ENCODE assay signal across 8 mouse cellular contexts in genomic region chr4:66827463-66828162, GRCm38 (mm10). TPM values are rescaled to one million over a fixed set of nuclear protein-coding genes. Genes with fewer than 3 reads are reported as not detected.
DNase-seq lines count a peak whose midpoint lies in the region; TF ChIP-seq lines count a peak whose summit lies in the region.

Gene Tlr4 (plus strand): TSS chr4:66827584.

- no peaks in the 10 kb centered on the region for H3K4me1 ChIP-seq in embryonic fibroblast, embryonic 13.5 days (ENCODE audit: control insufficient read depth, insufficient read depth, low read length)
- no peaks in the 10 kb centered on the region for H3K4me1 ChIP-seq in lung, adult 2 months (ENCODE audit: control insufficient read depth, insufficient read depth, low read length)
- no peaks in the 10 kb centered on the region for H3K4me1 ChIP-seq in small intestine, adult 2 months (ENCODE audit: control insufficient read depth, insufficient read depth, insufficient read length, low read length)

- peak within 1 kb of the TSS; percentile 74 for H3ac ChIP-seq in C2C12 (ENCODE audit: control insufficient read depth, insufficient read length, low read depth)

- peak; percentile 52 for TF ChIP-seq POLR2A in embryonic fibroblast, embryonic 13.5 days (IDR thresholded peaks at IDR 0.05; ENCODE audit: low read depth, low read length)
- TF ChIP-seq POLR2A in lung, adult 2 months (IDR thresholded peaks at IDR 0.05; ENCODE audit: borderline replicate concordance, extremely low read depth, low read depth, low read length), result peak; percentile 30; the same call in 1 of the 2 replicates
- no peak for TF ChIP-seq POLR2A in small intestine, adult 2 months (IDR thresholded peaks at IDR 0.05; ENCODE audit: low read depth, low read length)

- 7% methylated on average over 11 of the region's 11 CpGs for WGBS in lung, adult 2 months
- 35% methylated on average over 11 of the region's 11 CpGs for WGBS in small intestine, adult 2 months

- peak within 1 kb of the TSS; percentile 40 for H3K4me3 ChIP-seq in C2C12 (ENCODE audit: insufficient read depth, poor library complexity, severe bottlenecking)
- H3K4me3 ChIP-seq in embryonic fibroblast, embryonic 13.5 days (ENCODE audit: insufficient read depth, low read length), result peak within 1 kb of the TSS; percentile 32
- peak within 1 kb of the TSS; percentile 66 for H3K4me3 ChIP-seq in lung, adult 2 months (replicated peaks; ENCODE audit: extremely low read depth, low read depth, low read length)
- H3K4me3 ChIP-seq in small intestine, adult 2 months (ENCODE audit: low read depth, low read length), result peak within 1 kb of the TSS; percentile 58

- intact Hi-C loops in heart, postnatal 10 days (cut with DNase I), result no loop called here

- H3K79me2 ChIP-seq in C2C12 (ENCODE audit: control insufficient read depth, insufficient read depth), result peaks cover 38% of the 10 kb centered on the region

- no peaks in the 10 kb centered on the region for H3K27me3 ChIP-seq in C2C12 (ENCODE audit: control insufficient read depth, insufficient read depth, insufficient read length)
- H3K27me3 ChIP-seq in small intestine, adult 2 months (ENCODE audit: control insufficient read depth, insufficient read depth, low read length), result no peaks in the 10 kb centered on the region

- DNase-seq in adrenal gland, adult 2 months, result peak; percentile 71
- DNase-seq in heart, postnatal 10 days, result peak; percentile 91 to 92
- DNase-seq in layer of hippocampus, adult 8-10 months (ENCODE audit: low spot score in 2 of 2), result peak; percentile 13 to 17
- peak; percentile 66 for DNase-seq in lung, adult 2 months
- DNase-seq in c-Kit-positive CD71-positive TER-119-positive erythroid progenitor cells, embryonic 14.5 days (ENCODE audit: low spot score), result no peak

- H3K36me3 ChIP-seq in C2C12 (ENCODE audit: control insufficient read depth, insufficient read depth), result peaks cover under 1% of the 10 kb centered on the region
- H3K36me3 ChIP-seq in small intestine, adult 2 months (ENCODE audit: control insufficient read depth, insufficient read depth, low read length), result no peaks in the 10 kb centered on the region

- TF ChIP-seq CTCF in C2C12 (IDR thresholded peaks at IDR 0.05; ENCODE audit: control insufficient read depth, insufficient read depth, insufficient read length), result no peak
- no peak for TF ChIP-seq CTCF in embryonic fibroblast, embryonic 13.5 days (IDR thresholded peaks at IDR 0.05; ENCODE audit: borderline replicate concordance, insufficient read depth, low read length)
- TF ChIP-seq CTCF in lung, adult 2 months (IDR thresholded peaks at IDR 0.05; ENCODE audit: insufficient read depth, low read length), result no peak
- no peak for TF ChIP-seq CTCF in small intestine, adult 2 months (IDR thresholded peaks at IDR 0.05; ENCODE audit: extremely low read depth, insufficient read length, insufficient replicate concordance, low read depth, low read length)

- H3K27ac ChIP-seq in embryonic fibroblast, embryonic 13.5 days (ENCODE audit: insufficient read depth, low read length), result peak within 1 kb of the TSS; percentile 75
- peak within 1 kb of the TSS; percentile 67 for H3K27ac ChIP-seq in small intestine, adult 2 months (ENCODE audit: insufficient read depth, low read depth, low read length)

- peaks cover 21% of the 10 kb centered on the region for H3K79me3 ChIP-seq in C2C12 (ENCODE audit: low read depth)

TF ChIP-seq in C2C12, 6 proteins besides CTCF, POLR2A, EP300 and RAD21:
- TF ChIP-seq MYOD1 (IDR thresholded peaks at IDR 0.05; ENCODE audit: control insufficient read depth, insufficient read length, low read depth), result no peak
- no peak for TF ChIP-seq FOSL1 (IDR thresholded peaks at IDR 0.05; ENCODE audit: insufficient read depth, low read length, poor library complexity, severe bottlenecking)
- TF ChIP-seq USF1 (IDR thresholded peaks at IDR 0.05; ENCODE audit: low read depth), result peak; percentile 81
- TF ChIP-seq MYOG (IDR thresholded peaks at IDR 0.05; ENCODE audit: control insufficient read depth, extremely low read depth, insufficient read length), result no peak
- no peak for TF ChIP-seq CEBPB (IDR thresholded peaks at IDR 0.05; ENCODE audit: low read depth)

RNA-seq across cellular contexts. Expression of gene Tlr4, which starts in this region (rescaled TPM):
- polyA plus RNA-seq in C2C12 (2012; fragmentation: generic; extraction: Trizol), result 3.3 TPM
- total RNA-seq in adrenal gland, adult 2 months (2021), result 1 to 10 TPM; 6.9 to 8.9 TPM
- polyA plus RNA-seq in adrenal gland, adult 2 months (2012; rRNA removed), result 0.18 and 0.57 TPM in 2 replicates
- 11.5 and 13.7 TPM in 2 replicates for polyA plus RNA-seq in embryonic fibroblast, embryonic 13.5 days (2011; ENCODE audit: insufficient read length, low read depth, missing spikeins)
- total RNA-seq in heart, postnatal 10 days (2021), result 10 to 100 TPM; 18.6 to 21.5 TPM
- 1 to 10 TPM; 2.9 to 5.1 (median 4.1) TPM for total RNA-seq in layer of hippocampus, adult 8-10 months (2022)
- polyA plus RNA-seq in lung, adult 2 months (2012; rRNA removed), result 3.2 and 3.7 TPM in 2 replicates
- polyA plus RNA-seq in small intestine, adult 2 months (2012; rRNA removed), result 0.04 and 0.14 TPM in 2 replicates
